21 mouse cellular contexts compared by ENCODE assay signal in genomic region chr5:9296550-9296928, GRCm38 (mm10). TPM values are rescaled to one million over a fixed set of nuclear protein-coding genes. Genes with fewer than 3 reads are reported as not detected.
DNase-seq lines count a peak whose midpoint lies in the region; ATAC-seq and TF ChIP-seq lines count a peak whose summit lies in the region.
"Had no signal": no experiment of that assay in that cellular context is flagged by ENCODE, and none has a peak within 500 bp of the region (broad histone marks: within the 10 kb centered on the region; RNA-seq: fewer than 3 reads in every experiment).

No protein-coding gene starts in this region.

- no peaks in the 10 kb centered on the region for H3K27me3 ChIP-seq in forebrain, embryonic 14.5 days (replicated peaks; ENCODE audit: control insufficient read depth, insufficient read depth, low read length)
- no peaks in the 10 kb centered on the region for H3K27me3 ChIP-seq in forebrain, embryonic 10.5 days (ENCODE audit: poor library complexity, severe bottlenecking)
- H3K27me3 ChIP-seq in midbrain, embryonic 11.5 days (ENCODE audit: control insufficient read depth, insufficient read depth, low read length), result no peaks in the 10 kb centered on the region
- no peaks in the 10 kb centered on the region for H3K27me3 ChIP-seq in midbrain, embryonic 10.5 days (ENCODE audit: low read depth, poor library complexity, severe bottlenecking)
- H3K27me3 ChIP-seq in hindbrain, embryonic 12.5 days, result no peaks in the 10 kb centered on the region
- no peaks in the 10 kb centered on the region for H3K27me3 ChIP-seq in midbrain, postnatal 0 days (ENCODE audit: insufficient read depth, low read length)
- H3K27me3 ChIP-seq: heart, embryonic 13.5 days; limb, embryonic 12.5 days; liver, embryonic 13.5 days; Patski had no signal

- no peak for TF ChIP-seq CTCF in midbrain, postnatal 0 days (IDR thresholded peaks at IDR 0.05)

- no peaks in the 10 kb centered on the region for H3K4me1 ChIP-seq in forebrain, embryonic 14.5 days (ENCODE audit: control insufficient read depth, insufficient read depth, low read length)
- H3K4me1 ChIP-seq in forebrain, embryonic 10.5 days, result no peaks in the 10 kb centered on the region
- no peaks in the 10 kb centered on the region for H3K4me1 ChIP-seq in midbrain, embryonic 11.5 days (ENCODE audit: control insufficient read depth, insufficient read depth, low read length)
- H3K4me1 ChIP-seq in midbrain, embryonic 10.5 days, result no peaks in the 10 kb centered on the region
- peaks cover 3% of the 10 kb centered on the region; the same call in 1 of the 2 replicates for H3K4me1 ChIP-seq in hindbrain, embryonic 12.5 days
- no peaks in the 10 kb centered on the region for H3K4me1 ChIP-seq in midbrain, postnatal 0 days (ENCODE audit: insufficient read depth, low read length)
- H3K4me1 ChIP-seq: heart, embryonic 13.5 days; limb, embryonic 12.5 days; liver, embryonic 13.5 days had no signal

- H3K4me3 ChIP-seq in forebrain, embryonic 14.5 days (ENCODE audit: low read depth, low read length), result no peak overlapping the region
- no peak overlapping the region for H3K4me3 ChIP-seq in forebrain, embryonic 10.5 days
- H3K4me3 ChIP-seq in midbrain, embryonic 11.5 days (ENCODE audit: low read depth, low read length), result no peak overlapping the region
- no peak overlapping the region for H3K4me3 ChIP-seq in midbrain, embryonic 10.5 days
- no peak overlapping the region for H3K4me3 ChIP-seq in hindbrain, embryonic 12.5 days
- H3K4me3 ChIP-seq in midbrain, postnatal 0 days (ENCODE audit: low read depth, low read length), result no peak overlapping the region
- H3K4me3 ChIP-seq: heart, embryonic 13.5 days; limb, embryonic 12.5 days; liver, embryonic 13.5 days had no signal

- H3K9ac ChIP-seq in forebrain, embryonic 14.5 days (ENCODE audit: low read length), result no peak overlapping the region
- H3K9ac ChIP-seq in midbrain, embryonic 11.5 days (ENCODE audit: low read length), result no peak overlapping the region
- H3K9ac ChIP-seq in hindbrain, embryonic 12.5 days, result no peak overlapping the region
- no peak overlapping the region for H3K9ac ChIP-seq in midbrain, postnatal 0 days (replicated peaks; ENCODE audit: low read length, poor library complexity, severe bottlenecking)
- H3K9ac ChIP-seq: forebrain, postnatal 0 days; heart, embryonic 13.5 days; limb, embryonic 12.5 days; liver, embryonic 13.5 days had no signal

- H3K4me2 ChIP-seq in forebrain, embryonic 14.5 days (ENCODE audit: low read length), result no peak overlapping the region
- no peak overlapping the region for H3K4me2 ChIP-seq in midbrain, embryonic 11.5 days
- H3K4me2 ChIP-seq in hindbrain, embryonic 12.5 days (replicated peaks), result no peak overlapping the region
- H3K4me2 ChIP-seq in midbrain, postnatal 0 days (ENCODE audit: low read depth, low read length, poor library complexity, severe bottlenecking), result no peak overlapping the region
- H3K4me2 ChIP-seq: heart, embryonic 13.5 days; limb, embryonic 12.5 days; liver, embryonic 13.5 days had no signal

- no peak for DNase-seq in forebrain, embryonic 14.5 days (ENCODE audit: low spot score)
- DNase-seq in forebrain, embryonic 10.5 days (ENCODE audit: extremely low spot score, low spot score), result no peak
- DNase-seq in midbrain, embryonic 11.5 days (ENCODE audit: low spot score, missing footprints), result no peak
- no peak for DNase-seq in midbrain, embryonic 10.5 days (ENCODE audit: low spot score)
- no peak for DNase-seq in midbrain, postnatal 0 days (ENCODE audit: low spot score)
- DNase-seq in ovary, postnatal 36 days (ENCODE audit: low spot score), result no peak
- DNase-seq: adrenal gland, postnatal 36 days; heart, adult 11 months; kidney, adult 2 months; kidney, postnatal 25 days; liver, embryonic 13.5 days; thymus, adult 18-20 months had no signal

- H3K36me3 ChIP-seq in forebrain, embryonic 14.5 days (ENCODE audit: control insufficient read depth, insufficient read depth, low read length), result no peaks in the 10 kb centered on the region
- H3K36me3 ChIP-seq in forebrain, embryonic 10.5 days (replicated peaks), result no peaks in the 10 kb centered on the region
- H3K36me3 ChIP-seq in midbrain, embryonic 11.5 days (ENCODE audit: control insufficient read depth, insufficient read depth, low read length), result no peaks in the 10 kb centered on the region
- no peaks in the 10 kb centered on the region for H3K36me3 ChIP-seq in midbrain, embryonic 10.5 days
- no peaks in the 10 kb centered on the region for H3K36me3 ChIP-seq in hindbrain, embryonic 12.5 days
- no peaks in the 10 kb centered on the region for H3K36me3 ChIP-seq in midbrain, postnatal 0 days (ENCODE audit: insufficient read depth, low read length)
- H3K36me3 ChIP-seq: heart, embryonic 13.5 days; limb, embryonic 12.5 days; liver, embryonic 13.5 days had no signal

- no peak overlapping the region for H3K27ac ChIP-seq in forebrain, embryonic 14.5 days (ENCODE audit: low read depth, low read length)
- no peak overlapping the region for H3K27ac ChIP-seq in forebrain, embryonic 10.5 days
- H3K27ac ChIP-seq in midbrain, embryonic 11.5 days (ENCODE audit: low read depth, low read length), result no peak overlapping the region
- H3K27ac ChIP-seq in midbrain, embryonic 10.5 days (replicated peaks), result no peak overlapping the region
- H3K27ac ChIP-seq in hindbrain, embryonic 12.5 days, result no peak overlapping the region
- H3K27ac ChIP-seq in midbrain, postnatal 0 days (ENCODE audit: low read depth, low read length), result no peak overlapping the region
- H3K27ac ChIP-seq: heart, embryonic 13.5 days; limb, embryonic 12.5 days; liver, embryonic 13.5 days; macrophage had no signal

- ATAC-seq in forebrain, embryonic 14.5 days, result peak; percentile 57
- peak; percentile 38 for ATAC-seq in midbrain, embryonic 11.5 days (ENCODE audit: low FRiP score)
- peak; percentile 29 for ATAC-seq in hindbrain, embryonic 12.5 days (ENCODE audit: low FRiP score)
- ATAC-seq in midbrain, postnatal 0 days (ENCODE audit: low FRiP score), result peak; percentile 65
- ATAC-seq: activated CD4-positive, CD25-positive, alpha-beta regulatory T cell, adult 4 months; Patski had no signal

- H3K9me3 ChIP-seq in forebrain, embryonic 14.5 days (replicated peaks; ENCODE audit: control insufficient read depth, low read length), result no peaks in the 10 kb centered on the region
- no peaks in the 10 kb centered on the region for H3K9me3 ChIP-seq in forebrain, embryonic 10.5 days
- H3K9me3 ChIP-seq in midbrain, embryonic 11.5 days (ENCODE audit: control insufficient read depth, low read length), result no peaks in the 10 kb centered on the region
- H3K9me3 ChIP-seq in midbrain, embryonic 10.5 days (replicated peaks), result no peaks in the 10 kb centered on the region
- no peaks in the 10 kb centered on the region for H3K9me3 ChIP-seq in hindbrain, embryonic 12.5 days (replicated peaks)
- H3K9me3 ChIP-seq in midbrain, postnatal 0 days (ENCODE audit: low read length), result no peaks in the 10 kb centered on the region
- H3K9me3 ChIP-seq: heart, embryonic 13.5 days; limb, embryonic 12.5 days; liver, embryonic 13.5 days had no signal

RNA-seq across cellular contexts. Expression of gene 9330182L06Rik, which starts 30.6 kb away (rescaled TPM):
- 7.7 and 9.3 TPM in 2 replicates for polyA plus RNA-seq in forebrain, embryonic 14.5 days (2014; fragmentation: Nextera tagmentation; extraction: Ambion mirVana)
- 2.1 and 2.5 TPM in 2 replicates for polyA plus RNA-seq in forebrain, embryonic 10.5 days (2016; fragmentation: Nextera tagmentation; extraction: Ambion mirVana)
- 5.2 and 5.8 TPM in 2 replicates for polyA plus RNA-seq in midbrain, embryonic 11.5 days (2014; fragmentation: Nextera tagmentation; extraction: Ambion mirVana)
- 3.1 and 3.5 TPM in 2 replicates for polyA plus RNA-seq in midbrain, embryonic 10.5 days (2016; fragmentation: Nextera tagmentation; extraction: Ambion mirVana)
- polyA plus RNA-seq in hindbrain, embryonic 12.5 days (2016; fragmentation: Nextera tagmentation; extraction: Ambion mirVana), result 12.4 and 14.4 TPM in 2 replicates
- 42.9 and 52.3 TPM in 2 replicates for total RNA-seq in midbrain, postnatal 0 days (2014; rRNA removed)
- 23.9 and 26.8 TPM in 2 replicates for polyA plus RNA-seq in midbrain, postnatal 0 days (2015; fragmentation: Nextera tagmentation; extraction: Ambion mirVana)
- total RNA-seq: monocyte, adult 5-6 weeks had no signal
- polyA plus RNA-seq: activated CD4-positive, CD25-positive, alpha-beta regulatory T cell, adult 4 months; C2C12 had no signal
